23 mouse cellular contexts compared by ENCODE assay signal in the genomic region with DNA sequence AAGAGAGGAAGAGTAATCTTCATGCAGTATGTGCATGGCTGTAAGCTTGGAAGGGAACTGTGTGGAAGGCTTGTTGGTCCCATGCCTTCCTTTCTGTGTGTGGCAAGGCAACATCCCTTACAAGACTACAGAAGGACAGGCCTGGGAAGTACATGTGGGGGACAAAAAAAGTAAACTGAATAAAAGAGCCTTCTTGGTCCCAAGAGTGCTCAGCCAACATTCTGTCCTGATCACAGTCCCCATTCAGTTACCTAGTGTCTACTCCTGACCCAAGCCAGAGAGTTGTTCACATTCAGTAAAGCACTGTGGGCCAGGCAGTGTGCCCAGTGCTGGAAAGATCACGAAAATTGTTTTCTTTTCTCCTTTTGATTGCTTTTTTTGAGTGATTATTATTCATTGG.
DNase-seq lines count a peak whose midpoint lies in the region; ATAC-seq and TF ChIP-seq lines count a peak whose summit lies in the region.
"Had no signal": no experiment of that assay in that cellular context is flagged by ENCODE, and none has a peak within 500 bp of the region (broad histone marks: within the 10 kb centered on the region; RNA-seq: fewer than 3 reads in every experiment).

No protein-coding gene starts in this region.

- no peaks in the 10 kb centered on the region for H3K4me1 ChIP-seq in forebrain, embryonic 16.5 days (replicated peaks; ENCODE audit: control insufficient read depth, insufficient read depth, low read length)
- H3K4me1 ChIP-seq in forebrain, embryonic 10.5 days: peaks cover 15% of the 10 kb centered on the region
- H3K4me1 ChIP-seq in hindbrain, embryonic 15.5 days (replicated peaks): peaks cover 5% of the 10 kb centered on the region; the same call in 1 of the 2 replicates
- peaks cover 11% of the 10 kb centered on the region for H3K4me1 ChIP-seq in hindbrain, embryonic 10.5 days (replicated peaks)
- H3K4me1 ChIP-seq in midbrain, postnatal 0 days (ENCODE audit: insufficient read depth, low read length): no peaks in the 10 kb centered on the region
- peaks cover 14% of the 10 kb centered on the region for H3K4me1 ChIP-seq in midbrain, embryonic 10.5 days
- no peaks in the 10 kb centered on the region for H3K4me1 ChIP-seq in stomach, postnatal 0 days (replicated peaks; ENCODE audit: control insufficient read depth, insufficient read depth)
- H3K4me1 ChIP-seq: embryonic facial prominence, embryonic 15.5 days; heart, embryonic 12.5 days had no signal

- no peak for TF ChIP-seq EP300 in stomach, postnatal 0 days (optimal IDR thresholded peaks at IDR 0.05)

- no peak overlapping the region for H3K4me3 ChIP-seq in forebrain, embryonic 16.5 days (replicated peaks; ENCODE audit: low read length)
- no peak overlapping the region for H3K4me3 ChIP-seq in forebrain, embryonic 10.5 days
- no peak overlapping the region for H3K4me3 ChIP-seq in hindbrain, embryonic 15.5 days
- H3K4me3 ChIP-seq in hindbrain, embryonic 10.5 days: no peak overlapping the region
- no peak overlapping the region for H3K4me3 ChIP-seq in midbrain, postnatal 0 days (ENCODE audit: low read depth, low read length)
- H3K4me3 ChIP-seq in midbrain, embryonic 10.5 days: no peak overlapping the region
- no peak overlapping the region for H3K4me3 ChIP-seq in stomach, postnatal 0 days (ENCODE audit: low read depth, low read length)
- H3K4me3 ChIP-seq: embryonic facial prominence, embryonic 15.5 days; erythroblast, embryonic 14.5 days; heart, adult 2 months; heart, embryonic 12.5 days; hindbrain, embryonic 12.5 days had no signal

- H3K27me3 ChIP-seq in forebrain, embryonic 16.5 days (replicated peaks; ENCODE audit: control insufficient read depth, insufficient read depth, low read length): no peaks in the 10 kb centered on the region
- H3K27me3 ChIP-seq in forebrain, embryonic 10.5 days (ENCODE audit: poor library complexity, severe bottlenecking): peaks cover 19% of the 10 kb centered on the region
- H3K27me3 ChIP-seq in hindbrain, embryonic 15.5 days: no peaks in the 10 kb centered on the region
- peaks cover 16% of the 10 kb centered on the region for H3K27me3 ChIP-seq in hindbrain, embryonic 10.5 days (ENCODE audit: insufficient read depth, poor library complexity, severe bottlenecking)
- H3K27me3 ChIP-seq in midbrain, postnatal 0 days (ENCODE audit: insufficient read depth, low read length): no peaks in the 10 kb centered on the region
- H3K27me3 ChIP-seq in midbrain, embryonic 10.5 days (ENCODE audit: low read depth, poor library complexity, severe bottlenecking): peaks cover 28% of the 10 kb centered on the region
- no peaks in the 10 kb centered on the region for H3K27me3 ChIP-seq in stomach, postnatal 0 days (ENCODE audit: control insufficient read depth, insufficient read depth, low read length)
- H3K27me3 ChIP-seq: CH12.LX; embryonic facial prominence, embryonic 15.5 days; heart, embryonic 12.5 days; hindbrain, embryonic 12.5 days had no signal

- no peak for DNase-seq in forebrain, embryonic 10.5 days (ENCODE audit: extremely low spot score, low spot score)
- DNase-seq in hindbrain, embryonic 10.5 days (ENCODE audit: low spot score): no peak
- peak; percentile 46 for DNase-seq in midbrain, postnatal 0 days (ENCODE audit: low spot score)
- DNase-seq in midbrain, embryonic 10.5 days (ENCODE audit: low spot score): no peak
- no peak for DNase-seq in stomach, postnatal 0 days (ENCODE audit: low spot score)
- DNase-seq: adrenal gland, adult 2 months; adrenal gland, postnatal 25 days; cerebellum, adult 2 months; embryo, embryonic 11 days; gastrocnemius, postnatal 10 days; heart, adult 2 months; kidney, adult 8-10 months had no signal

- no peaks in the 10 kb centered on the region for H3K36me3 ChIP-seq in forebrain, embryonic 16.5 days (ENCODE audit: control insufficient read depth, insufficient read depth)
- H3K36me3 ChIP-seq in forebrain, embryonic 10.5 days (replicated peaks): no peaks in the 10 kb centered on the region
- H3K36me3 ChIP-seq in hindbrain, embryonic 15.5 days: no peaks in the 10 kb centered on the region
- no peaks in the 10 kb centered on the region for H3K36me3 ChIP-seq in hindbrain, embryonic 10.5 days
- no peaks in the 10 kb centered on the region for H3K36me3 ChIP-seq in midbrain, postnatal 0 days (ENCODE audit: insufficient read depth, low read length)
- H3K36me3 ChIP-seq in midbrain, embryonic 10.5 days: no peaks in the 10 kb centered on the region
- H3K36me3 ChIP-seq in stomach, postnatal 0 days (ENCODE audit: control insufficient read depth, insufficient read depth, low read length): no peaks in the 10 kb centered on the region
- H3K36me3 ChIP-seq: embryonic facial prominence, embryonic 15.5 days; heart, embryonic 12.5 days; hindbrain, embryonic 12.5 days had no signal

- no peak overlapping the region for H3K27ac ChIP-seq in forebrain, embryonic 16.5 days (ENCODE audit: low read length)
- no peak overlapping the region for H3K27ac ChIP-seq in forebrain, embryonic 10.5 days
- no peak overlapping the region for H3K27ac ChIP-seq in hindbrain, embryonic 15.5 days (replicated peaks)
- no peak overlapping the region for H3K27ac ChIP-seq in hindbrain, embryonic 10.5 days
- no peak overlapping the region for H3K27ac ChIP-seq in midbrain, postnatal 0 days (ENCODE audit: low read depth, low read length)
- no peak overlapping the region for H3K27ac ChIP-seq in midbrain, embryonic 10.5 days (replicated peaks)
- no peak overlapping the region for H3K27ac ChIP-seq in stomach, postnatal 0 days (replicated peaks)
- H3K27ac ChIP-seq: embryonic facial prominence, embryonic 15.5 days; heart, adult 2 months; hindbrain, embryonic 12.5 days had no signal

- no peak overlapping the region for H3K4me2 ChIP-seq in forebrain, embryonic 16.5 days (ENCODE audit: low read length)
- no peak overlapping the region for H3K4me2 ChIP-seq in hindbrain, embryonic 15.5 days
- H3K4me2 ChIP-seq in midbrain, postnatal 0 days (ENCODE audit: low read depth, low read length, poor library complexity, severe bottlenecking): no peak overlapping the region
- no peak overlapping the region for H3K4me2 ChIP-seq in stomach, postnatal 0 days (replicated peaks; ENCODE audit: low read depth)
- H3K4me2 ChIP-seq: embryonic facial prominence, embryonic 15.5 days; heart, embryonic 12.5 days; hindbrain, embryonic 12.5 days had no signal

- peak; percentile 65 for ATAC-seq in forebrain, embryonic 16.5 days
- ATAC-seq in hindbrain, embryonic 15.5 days (ENCODE audit: low FRiP score, low read depth): peak; percentile 62
- ATAC-seq in midbrain, postnatal 0 days (ENCODE audit: low FRiP score): no peak
- no peak for ATAC-seq in stomach, postnatal 0 days (ENCODE audit: low FRiP score, low TSS enrichment)
- ATAC-seq: activated CD4-positive, CD25-positive, alpha-beta regulatory T cell, adult 4 months; inflammation-experienced regulatory T-cells, adult 6 months; intestine, postnatal 0 days; Patski had no signal

- no peak for TF ChIP-seq CTCF in midbrain, postnatal 0 days (IDR thresholded peaks at IDR 0.05)
- TF ChIP-seq CTCF in stomach, postnatal 0 days (IDR thresholded peaks at IDR 0.05; ENCODE audit: low read depth): no peak

- H3K9me3 ChIP-seq in forebrain, embryonic 16.5 days (ENCODE audit: control insufficient read depth, low read length): no peaks in the 10 kb centered on the region
- H3K9me3 ChIP-seq in forebrain, embryonic 10.5 days: no peaks in the 10 kb centered on the region
- no peaks in the 10 kb centered on the region for H3K9me3 ChIP-seq in hindbrain, embryonic 15.5 days
- no peaks in the 10 kb centered on the region for H3K9me3 ChIP-seq in hindbrain, embryonic 10.5 days
- H3K9me3 ChIP-seq in midbrain, postnatal 0 days (ENCODE audit: low read length): no peaks in the 10 kb centered on the region
- no peaks in the 10 kb centered on the region for H3K9me3 ChIP-seq in midbrain, embryonic 10.5 days (replicated peaks)
- H3K9me3 ChIP-seq in stomach, postnatal 0 days (ENCODE audit: control insufficient read depth, low read length): no peaks in the 10 kb centered on the region
- H3K9me3 ChIP-seq: embryonic facial prominence, embryonic 15.5 days; heart, embryonic 12.5 days; hindbrain, embryonic 12.5 days had no signal

- no peak overlapping the region for H3K9ac ChIP-seq in forebrain, embryonic 16.5 days (replicated peaks; ENCODE audit: low read depth, low read length)
- H3K9ac ChIP-seq in hindbrain, embryonic 15.5 days: no peak overlapping the region
- H3K9ac ChIP-seq in midbrain, postnatal 0 days (replicated peaks; ENCODE audit: low read length, poor library complexity, severe bottlenecking): no peak overlapping the region
- no peak overlapping the region for H3K9ac ChIP-seq in stomach, postnatal 0 days (ENCODE audit: low read length)
- H3K9ac ChIP-seq: embryonic facial prominence, embryonic 15.5 days; heart, embryonic 12.5 days; hindbrain, embryonic 12.5 days had no signal

- WGBS in forebrain, embryonic 16.5 days: 43% methylated on average over 1 of the region's 1 CpGs
- 83% methylated on average over 1 of the region's 1 CpGs for WGBS in forebrain, embryonic 10.5 days
- WGBS in hindbrain, embryonic 15.5 days: 78% methylated on average over 1 of the region's 1 CpGs
- 71% methylated on average over 1 of the region's 1 CpGs for WGBS in hindbrain, embryonic 10.5 days
- WGBS in midbrain, postnatal 0 days: 74% methylated on average over 1 of the region's 1 CpGs
- 78% methylated on average over 1 of the region's 1 CpGs for WGBS in midbrain, embryonic 10.5 days
- WGBS in stomach, postnatal 0 days: 48% methylated on average over 1 of the region's 1 CpGs

Comparison
In these comparisons a context has a peak if more than half of its experiments do, and no peak if none do; other contexts are left out.
1. ATAC-seq: peak in forebrain, embryonic 16.5 days (single experiment) and hindbrain, embryonic 15.5 days (single experiment); none in midbrain, postnatal 0 days (single experiment) and stomach, postnatal 0 days (single experiment).